9 mouse cellular contexts compared by ENCODE assay signal in the genomic region with DNA sequence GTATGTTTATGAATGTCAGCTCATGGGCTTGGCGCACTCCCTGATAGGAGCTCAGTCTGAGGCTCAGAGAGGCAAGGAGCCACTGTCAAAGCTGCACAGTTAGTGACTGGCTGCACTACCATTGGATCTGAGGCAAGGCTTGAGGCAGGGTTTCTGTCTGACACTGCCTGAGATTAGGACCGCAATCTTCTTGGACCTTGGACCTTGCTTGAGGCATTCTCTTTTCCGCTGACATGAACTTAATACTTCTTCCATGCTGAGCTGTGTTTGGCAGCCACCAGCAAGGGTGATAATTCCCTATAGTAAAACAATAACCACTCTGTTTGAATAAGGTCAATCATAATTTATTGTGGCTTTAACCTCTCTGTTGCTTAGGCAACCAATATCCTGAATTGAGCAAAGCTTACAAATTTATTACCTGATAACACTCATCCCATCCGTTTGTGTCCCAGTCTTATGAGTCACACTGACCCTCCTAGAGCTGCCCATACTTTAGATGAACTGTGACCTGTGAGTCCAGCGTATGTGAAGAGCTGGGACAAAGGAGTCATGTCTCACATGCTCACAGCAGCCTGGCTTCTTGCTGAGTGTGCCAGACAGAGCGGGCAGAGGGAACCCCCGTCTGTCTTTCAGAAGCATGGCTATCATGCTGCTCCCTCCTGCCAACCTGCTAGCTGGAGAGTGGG.
DNase-seq lines count a peak whose midpoint lies in the region; ATAC-seq and TF ChIP-seq lines count a peak whose summit lies in the region.
"Had no signal": no experiment of that assay in that cellular context is flagged by ENCODE, and none has a peak within 500 bp of the region (broad histone marks: within the 10 kb centered on the region; RNA-seq: fewer than 3 reads in every experiment).

No protein-coding gene starts in this region.

- H3K9me3 ChIP-seq in kidney, embryonic 14.5 days (ENCODE audit: control insufficient read depth, low read length): no peaks in the 10 kb centered on the region
- H3K9me3 ChIP-seq in hindbrain, embryonic 16.5 days (ENCODE audit: control insufficient read depth, low read length): 0 out of 2 replicates have a peak, but pooled peaks cover 2% of the 10 kb centered on the region
- H3K9me3 ChIP-seq in kidney, embryonic 15.5 days (replicated peaks): no peaks in the 10 kb centered on the region
- no peaks in the 10 kb centered on the region for H3K9me3 ChIP-seq in lung, postnatal 0 days (ENCODE audit: low read length)

- H3K4me1 ChIP-seq in kidney, embryonic 14.5 days (ENCODE audit: control insufficient read depth, insufficient read depth, low read length): no peaks in the 10 kb centered on the region
- peaks cover 3% of the 10 kb centered on the region; the same call in 1 of the 2 replicates for H3K4me1 ChIP-seq in hindbrain, embryonic 16.5 days (ENCODE audit: control insufficient read depth, insufficient read depth, low read depth, low read length)
- H3K4me1 ChIP-seq in kidney, embryonic 15.5 days: no peaks in the 10 kb centered on the region; the same call in 1 of the 2 replicates
- H3K4me1 ChIP-seq in lung, postnatal 0 days (ENCODE audit: insufficient read depth, low read depth, low read length): no peaks in the 10 kb centered on the region

- peak; percentile 36 for DNase-seq in kidney, adult 11 months
- peak; percentile 53 for DNase-seq in retina, postnatal 1 day
- DNase-seq in lung, postnatal 10 days: no peak
- DNase-seq in lung, postnatal 0 days (ENCODE audit: low spot score): no peak
- no peak for DNase-seq in lung, postnatal 4 days

- no peak overlapping the region for H3K27ac ChIP-seq in kidney, embryonic 14.5 days (ENCODE audit: low read depth, low read length)
- H3K27ac ChIP-seq in hindbrain, embryonic 16.5 days (ENCODE audit: low read depth, low read length): no peak overlapping the region
- no peak overlapping the region for H3K27ac ChIP-seq in kidney, embryonic 15.5 days
- H3K27ac ChIP-seq in lung, postnatal 0 days (ENCODE audit: low read length): no peak overlapping the region

- H3K9ac ChIP-seq in kidney, embryonic 14.5 days (ENCODE audit: low read depth, low read length): no peak overlapping the region
- H3K9ac ChIP-seq in hindbrain, embryonic 16.5 days (ENCODE audit: low read depth, low read length): no peak overlapping the region; the same call in 1 of the 2 replicates
- no peak overlapping the region for H3K9ac ChIP-seq in kidney, embryonic 15.5 days
- no peak overlapping the region for H3K9ac ChIP-seq in lung, postnatal 0 days (replicated peaks; ENCODE audit: low read depth)

- no peak for TF ChIP-seq EP300 in lung, postnatal 0 days (IDR thresholded peaks at IDR 0.05)

- ATAC-seq in kidney, embryonic 14.5 days (ENCODE audit: low FRiP score, low TSS enrichment): no peak
- peak; percentile 64; the same call in 1 of the 2 replicates for ATAC-seq in hindbrain, embryonic 16.5 days
- ATAC-seq in kidney, embryonic 15.5 days (replicated peaks; ENCODE audit: low FRiP score): peak; percentile 36; the same call in 1 of the 2 replicates
- ATAC-seq in lung, postnatal 0 days: no peak

- H3K4me2 ChIP-seq in kidney, embryonic 14.5 days (replicated peaks; ENCODE audit: low read depth, low read length): no peak overlapping the region
- no peak overlapping the region for H3K4me2 ChIP-seq in hindbrain, embryonic 16.5 days (ENCODE audit: low read length)
- no peak overlapping the region for H3K4me2 ChIP-seq in kidney, embryonic 15.5 days
- no peak overlapping the region for H3K4me2 ChIP-seq in lung, postnatal 0 days (replicated peaks; ENCODE audit: low read depth, low read length)
- H3K4me2 ChIP-seq: heart, embryonic 11.5 days had no signal

- H3K27me3 ChIP-seq in kidney, embryonic 14.5 days (ENCODE audit: control insufficient read depth, insufficient read depth, low read length): no peaks in the 10 kb centered on the region
- no peaks in the 10 kb centered on the region for H3K27me3 ChIP-seq in hindbrain, embryonic 16.5 days (replicated peaks; ENCODE audit: control insufficient read depth, insufficient read depth, low read length)
- no peaks in the 10 kb centered on the region for H3K27me3 ChIP-seq in kidney, embryonic 15.5 days
- H3K27me3 ChIP-seq in lung, postnatal 0 days (replicated peaks; ENCODE audit: insufficient read depth, low read length): no peaks in the 10 kb centered on the region

- H3K36me3 ChIP-seq in kidney, embryonic 14.5 days (ENCODE audit: control insufficient read depth, insufficient read depth, low read length): no peaks in the 10 kb centered on the region
- H3K36me3 ChIP-seq in hindbrain, embryonic 16.5 days (ENCODE audit: control insufficient read depth, insufficient read depth, low read length): no peaks in the 10 kb centered on the region
- H3K36me3 ChIP-seq in kidney, embryonic 15.5 days: no peaks in the 10 kb centered on the region
- H3K36me3 ChIP-seq in lung, postnatal 0 days (ENCODE audit: insufficient read depth, low read length): no peaks in the 10 kb centered on the region

- TF ChIP-seq CTCF in lung, postnatal 0 days (IDR thresholded peaks at IDR 0.05): no peak

- no peak overlapping the region for H3K4me3 ChIP-seq in kidney, embryonic 14.5 days (ENCODE audit: low read length)
- no peak overlapping the region for H3K4me3 ChIP-seq in hindbrain, embryonic 16.5 days (ENCODE audit: low read length)
- no peak overlapping the region for H3K4me3 ChIP-seq in kidney, embryonic 15.5 days (replicated peaks)
- H3K4me3 ChIP-seq in lung, postnatal 0 days (ENCODE audit: low read depth, low read length): no peak overlapping the region

- WGBS in kidney, embryonic 14.5 days: 57% methylated on average over 7 of the region's 7 CpGs
- WGBS in hindbrain, embryonic 16.5 days: 56% methylated on average over 7 of the region's 7 CpGs
- WGBS in kidney, embryonic 15.5 days: 53% methylated on average over 7 of the region's 7 CpGs
- WGBS in lung, postnatal 0 days: 69% methylated on average over 7 of the region's 7 CpGs

Comparison
In these comparisons a context has a peak if more than half of its experiments do, and no peak if none do; other contexts are left out.
1. ATAC-seq: peak in hindbrain, embryonic 16.5 days (single experiment) and kidney, embryonic 15.5 days (single experiment); none in kidney, embryonic 14.5 days (single experiment) and lung, postnatal 0 days (single experiment).
2. DNase-seq: peak in kidney, adult 11 months (single experiment) and retina, postnatal 1 day (single experiment); none in lung, postnatal 10 days (single experiment), lung, postnatal 0 days (single experiment) and lung, postnatal 4 days (0 of 2).